Mouse (Mus musculus) heart, adult 9 months (tissue): ENCODE data around the gene Sema4a.

Experiments used
- DNase-seq, 2 experiments: peaks; one replicate each; pipeline ENCODE4 v3.0.0; 2022; ENCODE audit warnings: low spot score in 2 of 2

The Sema4a gene

GRCm38 (mm10) chr3:88460983-88461696 is at the start of gene Sema4a:
Sema4a (minus strand) TSS chr3:88461182.
- DNase-seq: no peak

DNA sequence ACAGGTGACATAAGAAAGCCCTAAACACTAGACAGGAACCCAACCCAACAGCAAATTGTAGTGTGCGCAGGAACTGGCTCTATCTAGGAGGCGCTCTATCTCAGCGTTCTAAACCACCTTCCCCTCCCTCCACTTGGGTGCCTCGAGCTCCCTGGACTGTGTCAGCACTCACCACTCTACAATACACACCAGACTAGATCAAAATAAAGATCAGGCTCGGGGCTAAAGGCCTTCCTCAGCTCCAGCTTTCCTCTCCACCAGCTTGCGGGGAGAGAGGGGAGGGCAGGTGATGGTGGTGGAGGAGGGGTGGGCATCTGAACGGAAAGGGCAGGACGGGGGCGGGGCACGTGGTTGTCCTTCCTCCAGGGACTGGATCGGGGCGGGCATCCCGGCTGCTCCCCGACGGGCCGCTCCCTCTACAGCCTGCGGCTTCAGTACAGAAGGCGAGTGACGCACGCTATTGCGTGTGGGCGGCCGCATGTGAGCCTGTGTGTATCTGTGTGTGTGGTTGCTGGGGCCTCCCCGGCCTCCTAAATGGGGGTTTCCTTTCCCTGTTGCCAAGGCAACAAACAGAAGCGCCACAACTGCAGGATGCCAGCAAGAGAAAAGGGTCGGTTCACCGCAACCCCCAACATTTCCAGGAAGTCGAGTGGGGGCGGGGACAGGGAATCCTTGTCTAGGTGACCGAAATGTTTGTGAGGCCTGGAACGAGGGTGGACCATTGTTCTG is 48.9 kb upstream of the Sema4a start, which contains the start of gene Lmna:
Lmna (minus strand) TSS at position 265 of the 729 bp plus-strand sequence.
- peak; percentile 94 to 95 for DNase-seq

- no peak for DNase-seq
These were observed 48.3 kb upstream of the Sema4a start for GRCm38 (mm10) chr3:88509250-88509649.

GRCm38 (mm10) chr3:88505765-88506164 is 44.8 kb upstream of the Sema4a start:
- no peak for DNase-seq

- DNase-seq: no peak
These were observed 44.1 kb upstream of the Sema4a start for GRCm38 (mm10) chr3:88505081-88505480.

GRCm38 (mm10) chr3:88503881-88504746 is 43.1 kb upstream of the Sema4a start:
- DNase-seq: no peak

DNA sequence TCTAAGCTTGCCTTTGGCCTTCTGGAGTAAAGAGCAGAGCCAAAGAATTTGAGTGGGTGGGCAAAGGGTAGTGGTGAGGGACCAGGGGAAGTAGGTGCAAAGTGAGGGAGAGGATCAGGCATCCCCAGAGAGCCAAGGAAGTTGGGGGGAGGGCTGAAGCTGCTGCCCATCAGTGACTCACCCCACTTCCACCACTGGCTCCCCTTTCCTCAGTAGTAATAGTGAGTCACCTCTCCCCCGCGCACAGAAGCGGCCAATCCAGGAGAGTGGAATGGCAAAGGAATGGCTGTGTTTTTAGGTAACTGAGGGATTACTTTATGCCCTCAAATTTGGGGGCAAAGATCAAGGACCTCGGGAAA is 42.5 kb upstream of the Sema4a start:
- peak in 1 of 2 experiments; percentile 67 for DNase-seq

DNA sequence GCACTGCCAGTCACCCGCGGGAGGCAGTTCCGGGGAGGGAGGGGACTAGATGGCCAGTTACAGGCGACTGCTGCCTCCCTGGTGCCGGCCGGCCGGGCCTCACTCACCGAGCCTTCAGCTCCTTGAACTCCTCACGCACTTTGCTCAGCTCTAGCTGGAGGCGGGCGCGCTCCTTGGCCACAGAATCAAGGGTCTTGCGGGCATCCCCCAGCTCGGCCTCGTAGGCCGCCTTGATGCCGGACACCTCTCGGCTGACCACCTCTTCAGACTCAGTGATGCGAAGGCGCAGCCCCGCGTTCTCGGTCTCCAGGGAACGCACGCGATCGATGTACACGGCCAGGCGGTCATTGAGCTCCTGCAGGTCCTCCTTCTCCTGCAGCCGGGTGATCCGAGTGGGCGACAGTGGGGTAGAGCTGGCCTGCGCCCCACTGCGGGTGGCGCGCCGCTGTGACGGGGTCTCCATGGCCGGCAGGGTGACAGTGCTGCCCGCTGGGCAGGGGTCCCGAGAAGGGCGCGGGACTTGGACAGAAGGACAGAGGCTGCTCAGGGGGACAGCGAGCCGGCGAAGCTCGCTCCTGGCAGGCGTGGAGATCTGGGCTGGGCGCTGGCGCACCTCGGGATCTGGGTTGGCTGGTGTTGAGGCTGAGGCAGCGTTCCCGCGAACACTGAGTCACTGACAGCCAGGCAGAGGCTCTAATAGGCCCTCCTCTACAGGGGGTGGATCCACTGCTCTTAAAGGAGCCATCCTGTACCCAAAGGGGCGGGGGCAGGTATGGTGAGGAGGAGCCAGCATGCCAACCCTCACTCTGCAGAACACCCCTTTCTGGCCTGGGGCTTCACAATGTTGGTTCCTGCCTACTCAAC is 41.9 kb upstream of the Sema4a start:
- DNase-seq: peak; percentile 94 to 96

DNA sequence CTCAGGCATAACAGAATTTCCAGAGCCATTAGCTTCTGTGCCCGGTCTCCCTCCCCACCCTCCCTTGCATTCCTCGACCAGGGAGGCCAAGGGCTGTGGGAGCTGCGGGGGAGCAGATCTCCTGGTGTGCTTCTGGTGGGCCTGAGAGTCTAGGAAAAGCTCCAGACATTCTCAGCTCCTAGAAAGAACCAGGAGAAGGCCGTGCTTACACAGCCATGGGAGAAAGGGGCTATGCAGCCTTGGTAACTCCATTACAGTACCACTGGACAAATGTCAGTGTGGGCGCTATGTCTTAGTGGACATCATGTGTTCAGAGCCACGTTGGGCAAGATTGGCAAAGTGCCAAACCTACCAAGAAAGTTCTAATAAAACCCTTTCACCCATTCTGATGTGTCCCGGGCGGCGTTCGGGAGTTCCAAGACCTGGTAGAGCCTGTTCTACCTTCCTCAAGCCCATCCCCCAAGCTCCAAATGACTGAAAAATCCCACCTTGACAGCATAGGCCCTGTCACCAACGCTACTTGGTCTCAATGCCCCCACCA is 41.1 kb upstream of the Sema4a start:
- no peak for DNase-seq

- DNase-seq: no peak
These were observed 40.5 kb upstream of the Sema4a start for GRCm38 (mm10) chr3:88501366-88502030.

GRCm38 (mm10) chr3:88500655-88501365 is 39.8 kb upstream of the Sema4a start:
- no peak for DNase-seq

DNA sequence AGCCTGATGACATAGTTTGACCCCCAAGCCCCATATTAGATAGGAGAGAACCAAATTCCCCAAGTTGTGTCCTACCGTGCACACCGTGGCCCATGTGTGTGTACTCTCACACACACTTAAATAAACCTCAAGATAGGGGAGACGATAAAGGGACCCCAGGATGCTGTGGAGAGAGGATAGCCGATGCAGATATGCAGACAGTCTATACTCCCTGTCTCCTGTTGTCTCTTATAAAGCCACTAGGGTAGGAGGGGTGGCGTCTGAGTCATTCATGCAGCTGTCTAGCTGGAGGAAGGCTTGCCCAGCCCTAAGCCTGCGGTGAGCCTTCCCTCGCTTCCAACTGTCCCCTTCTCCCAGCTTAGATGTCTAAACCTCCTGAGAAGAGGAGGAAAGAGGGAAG is 39.1 kb upstream of the Sema4a start:
- DNase-seq: no peak

DNA sequence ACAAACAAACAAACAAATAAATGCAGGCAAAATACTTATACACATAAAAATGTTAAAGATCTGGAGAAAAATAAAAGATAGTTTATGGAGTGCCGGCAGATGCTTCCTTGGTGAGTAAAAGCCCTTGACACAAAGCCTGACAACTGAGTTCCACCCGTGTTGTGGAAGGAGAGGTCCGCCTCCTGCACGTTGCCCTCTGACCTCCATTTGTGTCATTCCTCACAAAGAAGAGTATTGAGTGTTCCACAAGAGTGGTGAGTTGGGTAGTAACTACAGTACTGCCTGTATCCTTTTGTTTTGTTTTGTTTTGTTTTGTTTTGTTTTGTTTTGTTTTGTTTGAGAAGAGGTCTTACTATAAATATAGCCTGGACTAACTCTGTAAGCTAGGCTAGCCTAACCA is 38.6 kb upstream of the Sema4a start:
- no peak for DNase-seq

DNA sequence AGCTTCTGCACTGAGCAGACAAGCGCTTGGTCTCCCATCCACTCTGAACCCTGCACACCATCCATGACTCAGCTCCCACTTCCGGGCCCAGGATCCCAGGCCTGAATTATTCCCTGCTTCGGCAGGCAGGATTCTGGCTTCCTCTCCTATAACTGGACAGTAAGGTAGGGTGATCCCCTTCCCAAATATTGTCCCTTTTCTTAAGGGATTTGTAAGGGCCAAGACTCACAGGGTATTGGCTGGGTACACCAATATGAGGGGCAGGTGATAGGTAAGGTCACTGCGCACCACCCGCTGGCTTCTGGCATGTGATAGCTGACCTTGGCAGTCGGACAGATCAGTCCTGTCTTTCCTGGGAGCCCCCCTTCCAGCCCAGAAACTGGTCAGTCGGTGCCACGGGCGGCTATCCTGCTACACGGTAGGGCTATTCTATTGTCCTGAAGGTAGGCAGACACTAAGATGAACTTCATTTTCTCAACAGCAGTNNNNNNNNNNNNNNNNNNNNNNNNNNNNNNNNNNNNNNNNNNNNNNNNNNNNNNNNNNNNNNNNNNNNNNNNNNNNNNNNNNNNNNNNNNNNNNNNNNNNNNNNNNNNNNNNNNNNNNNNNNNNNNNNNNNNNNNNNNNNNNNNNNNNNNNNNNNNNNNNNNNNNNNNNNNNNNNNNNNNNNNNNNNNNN is 34.9 kb upstream of the Sema4a start:
- DNase-seq: no peak

DNA sequence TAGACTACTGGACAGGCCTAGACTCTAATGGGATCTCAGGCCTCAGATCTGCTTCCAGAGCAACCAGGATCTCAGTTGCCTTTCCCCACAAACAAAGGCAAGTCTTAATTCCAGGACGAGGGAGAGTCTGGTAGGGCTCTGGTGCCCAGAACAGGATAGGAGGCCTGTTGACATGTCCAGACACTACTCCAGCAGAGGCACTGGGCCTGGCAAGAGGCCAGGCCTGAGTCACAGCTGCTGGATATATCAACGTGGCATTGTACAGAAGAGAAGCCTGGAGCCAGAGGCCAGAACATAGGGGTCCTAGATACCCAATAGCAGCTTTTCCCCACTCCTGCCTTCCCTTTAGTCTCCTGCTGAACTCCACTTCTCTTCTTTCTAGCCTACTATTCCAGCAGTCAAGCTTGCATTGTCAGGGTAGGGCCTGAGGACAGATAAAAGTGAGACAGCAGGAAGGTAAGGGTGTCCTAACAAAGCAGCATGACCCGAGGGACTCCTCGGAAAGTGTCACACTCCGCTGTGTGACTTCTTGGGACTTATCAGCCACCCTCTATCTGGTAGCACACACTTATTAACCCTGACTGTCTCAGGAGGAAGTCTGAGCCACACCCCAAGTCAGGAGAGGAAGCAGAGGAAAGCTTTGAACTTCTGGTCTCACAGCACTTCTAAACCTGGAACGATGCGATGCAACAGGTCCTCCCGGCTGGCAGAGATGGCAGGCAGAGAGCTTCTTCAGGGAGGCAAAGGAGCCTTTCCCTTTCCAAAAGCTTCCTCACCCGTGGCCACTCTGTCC is 34.0 kb upstream of the Sema4a start:
- DNase-seq: peak; percentile 73 to 84

DNA sequence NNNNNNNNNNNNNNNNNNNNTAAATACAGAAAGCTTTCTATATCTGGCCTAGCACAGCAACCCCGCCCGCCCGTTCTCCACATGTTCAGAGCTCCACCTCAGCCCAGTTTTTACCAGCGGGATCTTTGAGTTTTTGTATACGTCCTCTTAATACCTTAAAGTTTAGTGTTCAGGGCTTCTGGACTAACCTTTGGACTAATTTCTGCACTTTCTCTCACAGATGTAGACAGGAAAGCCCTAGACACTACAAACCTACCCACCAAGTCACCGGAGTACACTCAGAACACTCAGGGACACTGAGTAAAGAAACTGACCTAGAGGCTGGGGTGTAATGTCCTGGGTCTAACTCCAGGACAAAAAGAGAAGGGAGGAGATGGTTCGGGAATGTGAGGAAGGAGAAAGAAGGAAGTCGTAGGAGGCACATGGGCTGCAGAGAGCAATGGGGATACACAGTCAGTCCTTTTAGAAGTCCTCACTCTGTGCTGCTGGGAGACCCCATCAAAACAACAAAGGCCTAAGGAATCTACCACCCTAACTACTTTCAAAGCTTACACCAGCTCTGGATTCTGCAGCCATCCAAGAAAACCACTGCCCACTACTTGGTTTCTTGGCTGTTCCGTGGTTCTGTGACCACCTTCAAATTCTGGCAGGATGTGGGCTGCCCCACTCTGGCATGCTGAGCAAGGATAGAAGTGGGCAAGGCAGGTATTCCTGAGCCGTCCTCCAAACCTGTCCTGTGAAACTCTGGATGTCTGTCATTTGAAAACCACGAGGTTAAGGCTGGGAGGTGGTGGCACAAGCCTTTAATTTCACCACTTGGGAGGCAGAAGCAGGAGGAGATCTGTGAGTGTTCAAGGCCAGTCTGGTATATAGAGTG is 33.0 kb upstream of the Sema4a start:
- DNase-seq: no peak

- DNase-seq: no peak
These were observed 26.4 kb upstream of the Sema4a start for GRCm38 (mm10) chr3:88487396-88487795.
